Mouse (Mus musculus): Measurements from ENCODE around the gene Mmp14.

Gene Mmp14

GRCm38 (mm10) chr14:54431334-54432077 is at the start of gene Mmp14:
Mmp14 (plus strand) TSS chr14:54431612.
- in situ Hi-C loops (cut with MseI, MboI): no loop called here

GRCm38 (mm10) chr14:54381816-54382215 is 49.6 kb upstream of the Mmp14 start:
- in situ Hi-C loops (cut with MseI, MboI): no loop called here

GRCm38 (mm10) chr14:54382641-54383040 is 48.8 kb upstream of the Mmp14 start:
- in situ Hi-C loops (cut with MseI, MboI): no loop called here

GRCm38 (mm10) chr14:54383355-54383771 is 48.0 kb upstream of the Mmp14 start:
- in situ Hi-C loops (cut with MseI, MboI): no loop called here

- in situ Hi-C loops (cut with MseI, MboI): no loop called here
Observed at GRCm38 (mm10) chr14:54384396-54384795, 47.0 kb upstream of the Mmp14 start.

GRCm38 (mm10) chr14:54385968-54386618 is 45.3 kb upstream of the Mmp14 start:
- in situ Hi-C loops (cut with MseI, MboI): no loop called here

- in situ Hi-C loops (cut with MseI, MboI): no loop called here
Observed at GRCm38 (mm10) chr14:54387546-54387945, 43.9 kb upstream of the Mmp14 start.

GRCm38 (mm10) chr14:54390843-54391242 is 40.6 kb upstream of the Mmp14 start:
- in situ Hi-C loops (cut with MseI, MboI): no loop called here

GRCm38 (mm10) chr14:54393794-54394193 is 37.6 kb upstream of the Mmp14 start:
- in situ Hi-C loops (cut with MseI, MboI): no loop called here

DNA sequence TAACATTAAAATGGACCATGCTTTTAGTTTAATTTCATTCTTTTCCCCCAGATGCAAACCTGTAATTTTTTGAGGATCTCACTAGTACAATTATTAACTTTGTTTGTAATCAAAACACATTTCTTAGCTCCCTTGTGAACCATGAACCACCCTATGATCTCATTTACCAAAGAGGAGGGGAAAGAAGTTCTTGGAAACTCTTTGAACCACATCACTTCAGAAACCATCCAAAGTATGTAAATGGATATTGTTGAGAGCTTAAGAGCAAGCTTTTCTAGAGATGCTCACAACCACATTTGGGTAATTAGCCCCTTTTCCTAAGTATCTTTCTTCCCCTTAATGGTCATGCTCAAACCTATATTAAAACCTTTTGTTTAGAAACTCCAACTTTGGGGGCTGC is 37.1 kb upstream of the Mmp14 start:
- in situ Hi-C loops (cut with MseI, MboI): no loop called here

DNA sequence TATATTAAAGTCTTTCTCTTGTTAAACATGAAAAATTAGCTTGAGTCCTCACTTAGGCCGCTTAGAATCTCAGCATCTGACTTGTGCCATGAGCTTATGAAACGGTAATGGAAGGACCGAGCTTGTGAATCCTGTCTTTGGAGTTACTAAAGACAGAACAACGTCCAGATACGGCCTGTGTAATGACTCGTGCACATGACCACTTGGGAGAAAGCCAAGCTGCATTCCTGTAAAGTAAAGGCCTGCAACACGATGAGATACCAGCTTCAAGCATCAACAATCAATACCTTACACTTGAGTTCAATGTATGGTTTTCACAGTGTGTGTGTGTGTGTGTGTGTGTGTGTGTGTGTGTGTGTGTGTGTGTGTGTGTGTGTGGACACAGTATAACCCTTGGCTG is 34.7 kb upstream of the Mmp14 start:
- in situ Hi-C loops (cut with MseI, MboI): no loop called here

DNA sequence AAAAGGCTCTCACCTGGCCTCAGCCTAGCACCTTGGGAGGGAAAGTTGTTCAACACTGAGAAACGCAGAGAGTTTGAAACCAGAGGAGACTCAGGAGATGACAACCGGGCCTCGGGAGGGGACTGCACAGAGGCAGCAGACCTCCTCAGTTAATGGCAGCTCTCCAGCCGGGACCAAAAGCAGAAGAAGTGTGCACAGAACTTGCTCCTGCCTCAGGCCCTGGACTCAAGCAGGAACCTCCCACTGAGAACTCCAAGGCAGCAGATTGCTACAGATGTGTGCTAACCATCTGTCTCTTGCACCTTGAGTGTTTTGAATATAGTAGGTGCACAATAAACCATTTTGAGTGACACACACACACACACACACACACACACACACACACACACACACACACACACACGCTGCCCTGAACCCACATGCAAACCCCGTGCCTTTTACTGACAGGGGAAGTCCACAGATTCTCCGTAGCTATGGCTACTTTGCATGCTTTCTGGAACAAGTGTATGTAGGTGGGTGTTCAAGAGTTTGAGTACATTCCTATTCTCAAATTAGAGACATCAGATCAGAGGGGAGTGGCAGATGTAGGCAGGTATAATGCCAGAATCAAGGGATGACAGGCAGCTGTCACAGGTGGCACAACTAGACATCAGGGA is 33.4 kb upstream of the Mmp14 start:
- in situ Hi-C loops (cut with MseI, MboI): no loop called here

GRCm38 (mm10) chr14:54398528-54398916 is 32.9 kb upstream of the Mmp14 start:
- in situ Hi-C loops (cut with MseI, MboI): no loop called here

GRCm38 (mm10) chr14:54398921-54399382 is 32.5 kb upstream of the Mmp14 start:
- in situ Hi-C loops (cut with MseI, MboI): no loop called here

- in situ Hi-C loops (cut with MseI, MboI): loop anchor here (25.0 kb wide), 2 partner anchors 164 to 339 kb away; no protein-coding TSS in a partner anchor
Observed at GRCm38 (mm10) chr14:54401723-54402122, 29.7 kb upstream of the Mmp14 start.

DNA sequence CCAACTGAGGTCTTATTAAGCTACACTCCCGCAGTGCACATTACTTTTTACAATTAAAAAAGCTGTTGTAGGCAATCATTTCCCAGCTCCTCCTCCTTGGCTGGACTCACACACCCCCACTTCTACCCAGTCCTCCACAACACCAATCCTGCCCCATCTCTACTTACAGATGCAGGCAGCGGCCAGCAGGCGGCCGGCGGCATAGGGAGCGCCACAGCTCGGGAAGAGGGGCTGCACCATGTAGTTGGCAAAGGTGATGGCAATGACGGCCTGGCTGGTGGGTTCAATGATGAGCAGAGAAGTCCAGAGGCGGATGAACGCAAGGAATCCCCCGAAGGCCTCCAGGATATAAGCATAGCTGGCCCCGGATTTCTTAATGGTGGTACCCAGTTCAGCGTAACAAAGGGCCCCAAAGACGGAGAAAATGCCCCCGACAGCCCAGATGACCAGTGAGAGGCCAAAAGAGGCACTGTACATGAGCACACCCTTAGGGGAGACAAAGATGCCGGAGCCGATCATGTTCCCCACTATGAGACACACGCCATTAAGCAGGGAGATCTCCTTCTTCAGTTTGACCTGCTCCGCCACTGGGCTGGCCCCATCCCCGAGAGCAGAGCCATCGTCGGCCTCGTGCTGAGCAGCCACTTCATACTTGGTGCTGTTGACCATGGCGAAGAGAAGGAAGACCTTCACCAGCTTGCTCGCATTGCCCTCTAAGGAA is 22.9 kb upstream of the Mmp14 start:
- in situ Hi-C loops (cut with MseI, MboI): loop anchor here (25.0 kb wide), 2 partner anchors 171 to 346 kb away; no protein-coding TSS in a partner anchor

DNA sequence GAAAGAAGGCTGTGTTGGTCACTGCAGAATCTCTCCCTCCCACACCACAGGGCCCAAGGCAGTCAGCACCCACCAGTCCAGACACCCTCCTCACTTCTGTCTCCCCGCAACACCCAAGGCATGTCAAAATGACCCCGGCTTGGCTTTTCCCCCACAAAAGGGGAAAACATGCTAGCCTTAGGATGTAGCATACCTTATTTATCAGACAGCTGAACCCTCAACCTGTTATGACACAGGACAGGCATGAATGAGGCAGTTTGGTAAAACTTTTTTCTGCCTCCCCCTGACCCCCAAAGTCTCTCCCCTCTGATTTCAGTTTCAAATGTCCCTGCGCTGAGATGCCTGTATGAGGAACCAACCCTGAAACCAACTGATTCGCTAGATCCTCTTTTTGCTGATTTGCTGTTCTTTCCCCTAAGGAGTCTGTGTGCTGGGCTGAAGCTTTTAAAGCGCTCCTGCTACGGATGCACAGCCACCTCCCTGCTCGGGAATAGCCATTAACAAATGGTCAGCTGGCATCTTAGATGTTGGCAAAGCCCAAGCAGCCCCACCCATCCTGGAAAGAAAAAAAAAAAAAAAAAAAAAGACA is 22.3 kb upstream of the Mmp14 start:
- in situ Hi-C loops (cut with MseI, MboI): loop anchor here (25.0 kb wide), 2 partner anchors 172 to 347 kb away; no protein-coding TSS in a partner anchor

DNA sequence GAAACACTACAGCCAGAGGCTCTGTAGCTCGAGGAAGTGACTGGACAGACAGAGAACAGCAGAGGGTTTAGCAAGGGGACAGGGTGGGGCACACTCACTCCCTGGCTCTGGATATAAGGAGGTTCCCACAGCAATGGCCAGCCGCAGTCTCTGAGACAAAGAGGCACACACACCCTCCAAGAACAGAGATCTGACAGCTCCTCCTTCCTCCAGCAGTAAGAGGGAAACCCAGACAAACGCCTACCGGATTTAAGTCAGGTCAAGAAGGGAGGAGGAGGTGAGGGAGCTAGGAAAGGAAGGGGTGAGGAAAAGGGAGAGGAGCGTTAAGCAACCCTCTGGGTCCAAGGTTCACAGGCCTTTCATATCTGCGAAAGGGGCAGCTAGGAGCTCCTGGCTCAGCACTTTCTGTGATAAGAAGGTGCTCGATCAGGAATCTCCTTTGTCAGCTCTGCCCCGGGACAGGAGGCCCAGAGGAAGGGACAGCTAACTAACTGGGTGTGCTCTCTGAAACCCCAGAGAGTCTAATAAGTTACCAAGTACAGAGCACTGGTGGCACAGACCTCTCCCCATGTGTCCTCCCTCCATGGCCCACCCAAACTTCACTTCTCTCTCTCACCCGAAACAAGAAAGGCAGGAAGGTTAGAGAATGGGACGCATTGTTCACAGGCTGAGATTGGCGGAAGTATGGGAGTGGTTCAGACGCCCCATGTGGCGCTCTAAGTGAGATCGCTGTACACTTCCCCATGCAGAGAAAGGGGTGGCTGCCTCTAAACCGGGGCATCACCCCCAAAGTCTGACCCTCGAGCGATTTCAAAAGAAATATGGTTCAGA is 21.2 kb upstream of the Mmp14 start:
- in situ Hi-C loops (cut with MseI, MboI): loop anchor here (5.0 to 25.0 kb wide), 4 partner anchors 33 to 348 kb away; no protein-coding TSS in a partner anchor

DNA sequence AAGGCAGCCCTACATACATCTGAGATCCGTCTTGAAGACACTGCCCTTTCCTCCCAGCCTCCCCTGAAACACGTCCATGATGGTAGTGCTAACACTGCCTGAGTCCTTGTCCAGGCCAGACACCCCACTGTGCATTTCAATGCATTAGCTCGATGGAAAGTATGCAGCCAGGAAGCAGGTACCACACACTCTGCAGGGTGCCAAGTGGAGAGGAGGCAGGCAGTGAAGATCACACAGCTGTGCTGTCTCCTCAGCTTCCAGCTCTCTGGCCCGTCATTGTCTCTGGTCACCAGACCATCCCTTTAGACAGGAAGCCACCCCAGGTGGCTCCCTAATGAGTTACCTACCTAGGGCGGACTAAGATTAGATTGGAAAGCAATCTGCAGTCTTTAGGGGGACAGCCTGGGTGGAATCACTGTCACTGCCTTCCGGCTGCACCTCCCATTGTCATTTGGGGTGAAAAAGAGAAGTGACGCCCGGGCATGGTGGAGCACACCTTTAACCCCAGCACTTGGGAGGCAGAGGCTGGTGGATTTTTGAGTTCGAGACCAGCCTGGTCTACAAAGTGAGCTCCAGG is 19.3 kb upstream of the Mmp14 start:
- in situ Hi-C loops (cut with MseI, MboI): loop anchor here (5.0 to 25.0 kb wide), 4 partner anchors 35 to 350 kb away; no protein-coding TSS in a partner anchor
